Mouse (Mus musculus) A20 (cell line): ENCODE measurements around the gene Pi4ka.

Experiments
- DNase-seq: peaks from one replicate; pipeline ENCODE4 v3.0.0-alpha.2; 2011; ENCODE audit warnings: low read depth, low spot score

Gene Pi4ka

DNA sequence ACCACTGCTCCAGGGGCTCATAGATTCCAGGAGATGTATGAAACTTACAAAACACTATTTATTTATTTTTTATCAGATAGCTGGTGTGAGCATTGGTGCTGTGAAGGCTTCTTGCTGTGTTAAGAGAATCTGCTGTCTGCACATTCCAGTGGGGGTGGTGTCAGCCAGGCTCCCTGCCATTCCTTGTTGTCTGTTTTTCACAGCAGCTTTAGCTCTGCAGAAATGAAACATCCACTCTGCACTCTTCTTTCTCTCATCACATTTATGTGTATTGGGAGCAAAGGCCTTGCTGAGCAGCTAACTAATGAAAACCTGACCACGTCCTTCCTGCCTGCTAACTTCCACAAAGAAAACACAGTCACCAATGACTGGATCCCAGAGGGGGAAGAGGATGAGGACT, 70.0 kb downstream of the Pi4ka start:
- no peak for DNase-seq

DNA sequence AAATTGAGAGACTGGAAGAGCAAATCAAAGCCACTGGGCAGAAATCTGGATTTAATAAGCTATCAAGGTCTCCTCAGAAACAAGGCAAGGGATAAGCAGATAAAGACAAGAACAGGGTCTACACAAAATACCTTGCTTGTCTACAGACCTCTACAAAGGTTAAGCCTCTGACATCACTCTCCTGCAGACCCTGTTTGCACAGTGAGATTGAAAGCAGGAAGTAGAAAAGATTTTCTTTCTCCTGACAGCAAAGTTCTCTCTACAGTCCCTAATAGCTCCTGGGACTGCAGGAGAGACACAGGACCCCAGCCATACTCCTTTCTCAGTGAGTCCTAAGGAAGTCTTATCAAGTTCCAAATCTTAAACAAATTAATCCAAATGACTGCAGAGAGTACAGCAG, 71.5 kb downstream of the Pi4ka start:
- peak; percentile 23 for DNase-seq

DNA sequence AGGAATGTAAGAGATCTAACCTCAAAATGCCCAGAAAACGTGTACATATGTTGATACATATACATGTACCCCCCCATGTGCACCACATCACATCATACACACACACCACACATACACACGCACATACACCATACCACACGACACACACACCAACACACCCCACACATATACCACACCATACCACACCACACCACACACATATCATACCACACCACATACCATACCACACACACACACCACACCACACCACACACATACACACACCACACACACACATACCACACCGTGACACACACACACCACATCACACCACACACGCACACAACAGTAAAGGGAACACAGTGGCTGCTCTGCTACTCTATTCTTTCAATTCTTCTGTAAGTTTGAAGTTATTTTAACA, 74.3 kb downstream of the Pi4ka start:
- no peak for DNase-seq

GRCm38 (mm10) chr16:17331116-17331515, 75.0 kb downstream of the Pi4ka start, which contains the start of gene Serpind1:
TSS of gene Serpind1 (plus strand) at chr16:17331371.
- no peak for DNase-seq

DNA sequence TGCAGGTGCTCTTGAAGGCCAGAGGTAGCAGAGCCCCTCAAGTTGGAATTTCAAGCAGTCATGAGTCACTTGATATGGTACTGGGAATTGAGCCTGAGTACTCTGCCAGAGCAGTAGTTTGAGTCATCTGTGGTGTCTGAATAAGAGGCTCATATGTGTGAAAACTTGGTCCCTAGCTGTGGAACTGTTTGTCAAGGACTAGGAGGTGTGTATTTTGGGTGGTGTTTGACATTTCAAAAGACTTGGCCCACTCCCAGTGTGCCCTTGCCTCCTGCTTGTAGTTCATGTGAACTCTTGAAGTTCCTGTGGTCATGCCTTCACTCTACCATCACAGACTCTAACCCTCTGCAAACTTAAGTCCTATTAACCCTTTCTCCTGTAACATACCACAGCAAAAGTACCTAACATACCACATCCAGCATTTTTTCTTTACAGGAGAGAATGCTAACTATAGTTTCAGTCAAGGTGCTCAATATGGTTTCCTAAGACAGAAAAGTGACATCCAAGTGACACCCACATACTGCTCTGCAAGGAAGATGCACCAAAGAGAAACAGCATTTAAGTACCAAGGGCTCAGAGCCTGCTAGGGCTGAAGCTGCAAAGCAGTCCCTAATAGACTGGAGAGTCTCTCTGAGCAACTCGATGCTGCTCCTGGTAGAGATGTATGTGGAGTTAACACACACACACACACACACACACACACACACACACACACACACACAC, 76.1 kb downstream of the Pi4ka start:
- DNase-seq = no peak

- no peak for DNase-seq
Observed at GRCm38 (mm10) chr16:17326064-17326463, 80.0 kb downstream of the Pi4ka start.

- DNase-seq = no peak
Observed at GRCm38 (mm10) chr16:17324745-17325144, 81.4 kb downstream of the Pi4ka start.

GRCm38 (mm10) chr16:17321481-17321880, 84.6 kb downstream of the Pi4ka start:
- DNase-seq = no peak

DNA sequence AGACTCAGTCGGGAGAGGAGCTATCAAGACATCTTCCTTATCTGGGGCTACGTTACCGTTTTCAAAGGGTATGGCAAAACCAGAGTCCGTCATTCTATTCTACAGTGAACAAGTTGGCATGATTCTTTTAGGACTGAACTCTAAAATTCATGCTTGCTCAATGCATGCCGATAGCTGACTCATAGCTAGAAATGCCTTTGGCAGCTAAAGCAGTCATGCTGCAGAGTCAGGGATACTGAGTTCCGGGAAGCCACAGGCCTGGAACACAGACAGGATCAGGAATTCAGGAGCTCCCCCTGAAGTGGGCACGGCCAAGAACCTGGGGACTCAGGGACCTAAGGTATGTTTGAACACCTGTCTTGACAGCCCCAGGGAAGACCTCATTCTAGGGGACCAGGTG, 89.6 kb downstream of the Pi4ka start:
- DNase-seq = no peak

DNA sequence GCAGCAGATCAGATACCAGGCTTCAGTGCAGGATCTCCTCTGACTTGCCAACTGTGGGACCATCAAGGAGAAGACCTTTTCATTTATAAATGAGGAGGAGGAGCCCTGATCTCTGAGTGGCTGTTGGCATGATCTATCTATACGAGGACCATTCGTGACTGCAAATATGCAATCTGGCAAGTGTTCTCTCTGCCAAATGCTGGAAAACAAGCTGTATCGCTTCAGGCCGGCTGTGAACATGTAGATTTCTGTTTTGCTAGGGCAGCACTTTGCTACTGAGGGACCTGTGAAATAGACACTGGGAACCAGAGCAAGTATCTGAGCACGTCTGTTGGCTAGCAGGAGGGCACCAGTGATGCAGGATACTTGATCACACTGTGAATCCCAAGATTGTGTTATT, 93.6 kb downstream of the Pi4ka start:
- DNase-seq = no peak

DNA sequence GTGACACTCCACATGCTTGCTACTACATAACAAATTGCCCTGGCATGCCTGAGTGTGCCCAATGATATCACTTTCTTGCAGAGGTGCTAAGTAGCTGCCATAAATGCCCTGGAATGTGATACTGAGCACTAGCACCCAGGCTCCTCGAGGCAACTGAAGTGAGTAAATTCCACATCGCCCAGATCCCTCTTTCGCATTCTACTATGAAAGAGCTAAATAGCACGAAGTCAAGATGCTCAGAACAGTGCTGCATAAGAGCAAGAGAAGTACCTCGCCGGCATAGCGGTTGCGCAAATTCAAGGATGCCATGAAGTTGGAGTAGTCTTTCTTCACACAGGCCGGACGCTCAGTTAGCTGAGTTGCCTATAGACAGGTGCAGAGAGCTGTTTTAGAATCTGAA, 97.1 kb downstream of the Pi4ka start:
- DNase-seq = no peak

- DNase-seq = no peak
Observed at GRCm38 (mm10) chr16:17307461-17307860, 98.7 kb downstream of the Pi4ka start.

DNA sequence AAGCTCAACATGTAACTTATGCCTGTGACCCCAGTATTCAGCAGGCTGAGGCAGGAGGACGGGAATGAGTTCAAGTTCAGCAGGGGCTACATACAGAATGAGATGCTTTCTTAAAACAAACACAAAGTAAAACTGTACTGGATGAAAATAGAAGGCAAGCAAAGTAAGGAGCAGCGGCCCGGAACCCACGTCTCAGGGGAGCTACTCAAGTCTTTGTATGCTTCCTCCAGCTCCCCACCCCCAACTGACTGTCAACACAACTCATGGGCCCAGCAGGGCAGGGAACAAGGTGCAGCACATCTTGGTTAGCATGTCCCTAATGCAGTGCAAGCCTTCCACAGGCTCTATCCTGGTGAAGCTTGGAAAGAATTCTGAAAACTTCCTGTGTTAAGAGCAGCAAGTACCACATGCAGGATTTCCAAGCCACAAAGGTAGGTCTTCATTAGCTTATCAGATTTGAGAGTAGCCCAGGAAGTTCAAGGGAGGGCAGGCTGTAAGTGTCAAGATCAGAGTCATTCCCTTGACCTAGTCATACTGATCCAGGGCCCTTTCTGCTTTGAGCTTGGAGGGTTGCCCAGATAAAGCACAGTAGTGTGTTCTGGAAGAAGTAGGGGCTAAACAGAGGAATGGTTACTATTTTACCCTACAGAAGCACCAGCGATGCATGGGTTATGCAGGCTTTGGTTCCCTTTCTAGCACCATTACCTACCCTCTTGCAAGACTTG, 102.4 kb downstream of the Pi4ka start:
- peak; percentile 73 for DNase-seq

- peak; percentile 79 for DNase-seq
Observed at GRCm38 (mm10) chr16:17300818-17301217, 105.3 kb downstream of the Pi4ka start.

GRCm38 (mm10) chr16:17292751-17293150, 113.4 kb downstream of the Pi4ka start:
- peak; percentile 79 for DNase-seq

- DNase-seq = no peak
Observed at GRCm38 (mm10) chr16:17291016-17291415, 115.1 kb downstream of the Pi4ka start.

DNA sequence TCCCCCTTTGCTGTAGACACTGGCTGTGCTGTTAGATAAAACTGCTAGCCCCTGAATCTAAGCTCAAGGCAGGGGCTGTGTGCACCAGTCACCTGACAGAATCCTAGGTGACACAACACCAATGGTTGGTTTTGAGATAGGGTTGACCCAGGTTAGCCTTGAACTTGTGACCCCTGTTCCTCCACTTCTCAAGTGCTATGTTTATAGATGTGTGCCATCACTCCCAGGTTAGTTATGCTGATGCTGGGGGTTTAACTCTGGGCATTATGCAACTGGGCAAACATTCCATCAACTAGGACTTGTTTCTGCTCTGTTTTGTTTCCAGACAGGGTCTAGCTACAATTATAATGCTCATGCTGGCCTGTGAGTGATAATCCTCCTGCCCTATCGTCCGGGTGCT, 119.0 kb downstream of the Pi4ka start:
- no peak for DNase-seq

DNA sequence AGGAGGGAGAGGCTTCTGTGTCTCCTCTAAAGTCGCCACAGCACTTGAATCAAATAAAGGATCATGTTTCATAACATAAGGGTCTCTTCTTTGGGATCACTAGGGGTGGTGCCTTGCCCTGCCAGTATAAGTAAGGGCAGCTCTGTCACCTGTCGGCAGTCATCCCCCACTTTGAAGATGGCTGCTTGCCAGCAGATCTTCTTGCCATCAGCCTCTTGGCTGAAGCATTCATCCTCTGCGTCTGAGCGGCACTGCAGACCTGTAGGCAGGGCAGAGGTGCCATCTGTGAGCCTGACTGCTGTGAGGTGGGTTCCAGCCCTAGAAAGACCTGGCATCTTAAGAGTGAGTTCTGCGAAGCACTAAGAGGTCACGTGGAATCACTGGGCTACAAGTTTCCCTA, 123.0 kb downstream of the Pi4ka start:
- no peak for DNase-seq

DNA sequence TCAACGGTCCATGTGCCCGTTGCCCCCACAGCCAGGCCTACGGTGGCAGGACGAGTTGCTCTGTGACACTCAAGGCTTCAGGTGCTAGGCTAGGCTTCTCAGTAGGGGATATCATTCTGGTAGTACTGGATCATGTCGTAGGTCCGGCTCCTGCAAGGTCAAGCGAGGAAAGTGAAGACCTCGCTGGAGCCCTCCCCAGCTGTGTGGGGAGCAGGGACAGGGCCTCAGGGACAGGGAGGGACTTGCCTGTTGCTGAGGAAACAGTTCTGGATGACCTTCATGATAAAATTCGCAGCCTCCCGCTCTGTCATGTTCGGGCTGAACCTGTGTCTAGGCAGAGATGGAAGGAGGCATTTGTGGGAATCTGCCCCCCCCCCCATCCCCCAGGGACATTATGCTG, 125.6 kb downstream of the Pi4ka start:
- DNase-seq = no peak

- DNase-seq = no peak
Observed at GRCm38 (mm10) chr16:17277342-17278211, 128.5 kb downstream of the Pi4ka start.

DNA sequence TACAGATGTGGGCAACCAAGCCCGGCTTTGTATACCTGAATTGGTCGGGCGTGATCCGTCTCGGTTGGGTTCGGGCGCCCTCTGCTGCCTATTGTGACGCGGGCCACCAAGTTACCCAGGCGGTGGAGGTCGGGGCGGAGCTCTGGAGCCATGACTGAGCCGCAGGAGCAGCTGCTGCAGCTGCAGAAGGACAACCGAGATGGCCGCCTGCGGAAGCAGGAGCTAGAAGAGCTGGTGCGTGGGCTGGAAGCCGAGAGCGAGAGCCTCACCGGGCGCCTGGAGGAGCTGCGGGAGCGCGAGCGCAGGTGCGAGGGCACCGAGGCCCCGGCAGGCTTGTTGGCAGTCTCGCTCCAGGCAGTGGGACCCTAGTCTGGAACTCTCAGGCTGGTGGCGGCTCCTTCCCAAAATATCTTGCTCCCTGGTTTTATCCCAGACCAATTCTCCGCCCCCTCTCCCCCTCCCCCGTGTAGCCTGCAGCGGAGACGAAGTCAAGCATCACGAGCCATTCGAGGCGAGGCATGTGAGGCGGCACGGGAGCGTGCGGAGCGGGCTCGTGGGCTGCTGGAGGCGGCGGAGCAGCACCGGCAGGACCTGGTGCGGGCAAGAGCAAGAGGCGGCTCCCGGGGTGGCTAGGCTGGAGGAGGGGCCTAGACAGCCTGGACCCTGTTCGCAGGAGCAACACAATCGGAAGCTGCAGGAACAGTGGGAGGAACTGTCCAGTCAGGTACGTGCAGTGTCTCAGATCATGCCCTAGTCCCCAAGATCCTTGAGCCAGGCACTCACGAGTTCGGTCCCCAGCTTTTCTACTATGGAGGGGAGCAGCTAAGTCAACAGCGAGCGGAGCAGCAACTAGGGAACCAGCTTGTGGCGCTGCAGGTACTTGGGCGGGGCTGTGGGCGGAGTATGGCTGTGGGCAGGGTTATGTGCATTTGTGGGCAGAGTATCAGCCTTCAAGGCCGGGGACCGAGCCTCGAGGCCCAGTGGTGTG, 129.7 kb downstream of the Pi4ka start:
- DNase-seq = peak; percentile 95
